Mouse (Mus musculus) erythroblast, embryonic 14.5 days (primary cell): ENCODE measurements around the gene Iqcn.

Experiments
- GATA1 ChIP-seq: IDR thresholded peaks from 2 replicates; pipeline ENCODE4 v1.6.1; 2012; ENCODE audit warnings: low read length, inconsistent platforms, mixed read lengths
- TAL1 ChIP-seq: IDR thresholded peaks from 3 replicates; pipeline ENCODE4 v1.6.1; 2012; ENCODE audit warnings: low read length, inconsistent platforms, mixed read lengths

- TF ChIP-seq GATA1 (no peak), TAL1 (no peak)
Observed at GRCm38 (mm10) chr8:70665599-70665998, 37.7 kb upstream of the Iqcn start.
